Mouse (Mus musculus) CH12.LX (cell line): ENCODE measurements around the gene Zfp281. TPM values are rescaled to one million over a fixed set of nuclear protein-coding genes. Genes with fewer than 3 reads are reported as not detected.

Experiments used
- DNase-seq: peaks from one replicate; pipeline ENCODE4 v3.0.0-alpha.2; 2013; ENCODE audit errors: extremely low read depth
- H3K27ac ChIP-seq: 2 replicates; pipeline ENCODE4 v1.5.1; 2012; ENCODE audit warnings: low read depth, mild to moderate bottlenecking, control low read depth, moderate library complexity; ENCODE audit not compliant: insufficient read depth
- H3K27me3 ChIP-seq: replicated peaks from 2 replicates; pipeline ENCODE3; 2012; ENCODE audit warnings: inconsistent platforms
- H3K36me3 ChIP-seq, 2 experiments: replicated peaks in 1 of 2; 2 replicates each; pipeline versions ENCODE3 to v1.6.1; 2012; ENCODE audit warnings: inconsistent platforms in 1 of 2, low read length in 1 of 2, mild to moderate bottlenecking in 1 of 2, mixed read lengths in 1 of 2, moderate library complexity in 1 of 2; ENCODE audit not compliant: control insufficient read depth in 1 of 2, insufficient read depth in 1 of 2
- H3K4me1 ChIP-seq, 2 experiments: 2 replicates each; pipeline ENCODE4 v1.6.1; 2012; ENCODE audit warnings: inconsistent platforms in 1 of 2, moderate library complexity in 1 of 2; ENCODE audit not compliant: insufficient read depth in 2 of 2, control insufficient read depth in 1 of 2
- H3K4me2 ChIP-seq: 2 replicates; pipeline ENCODE4 v1.6.1; 2012; ENCODE audit warnings: low read depth, mild to moderate bottlenecking, control low read depth; ENCODE audit not compliant: poor library complexity, insufficient read depth, severe bottlenecking
- H3K4me3 ChIP-seq, 3 experiments: fragments of 150-350 bp in 1 of 3; sonication (generic) in 1 of 3; replicated peaks in 1 of 3; 2 replicates each; pipeline versions ENCODE3 to v1.5.1; 2011 to 2012; ENCODE audit warnings: low read depth in 2 of 3, low read length in 2 of 3, mild to moderate bottlenecking in 2 of 3, moderate library complexity in 2 of 3, control low read depth in 1 of 3, improper control_type of control experiment in 1 of 3, inconsistent platforms in 1 of 3, mixed read lengths in 1 of 3; ENCODE audit not compliant: poor library complexity in 1 of 3
- H3K79me2 ChIP-seq: replicated peaks from 2 replicates; pipeline ENCODE4 v1.6.1; 2012; ENCODE audit warnings: mild to moderate bottlenecking, moderate library complexity; ENCODE audit not compliant: control insufficient read depth, poor library complexity, insufficient read depth, severe bottlenecking; ENCODE audit errors: extremely low read depth
- H3K9ac ChIP-seq: 2 replicates; pipeline ENCODE4 v1.6.1; 2012; ENCODE audit warnings: low read depth, mild to moderate bottlenecking, control low read depth, moderate library complexity; ENCODE audit not compliant: insufficient read depth
- H3K9me3 ChIP-seq: replicated peaks from 2 replicates; pipeline ENCODE3; 2012; ENCODE audit warnings: low read length, inconsistent platforms, mixed read lengths
- CHD1 ChIP-seq: IDR thresholded peaks from 2 replicates; pipeline ENCODE4 v1.6.1; 2012; ENCODE audit warnings: low read depth, low read length, improper control_type of control experiment, inconsistent platforms
- CHD2 ChIP-seq: IDR thresholded peaks from 2 replicates; pipeline ENCODE4 v1.6.1; 2011; ENCODE audit warnings: low read length, improper control_type of control experiment
- CTCF ChIP-seq, 2 experiments: IDR thresholded peaks in 1 of 2; conservative IDR thresholded peaks in 1 of 2; 2 replicates each; pipeline ENCODE4 v1.5.1; 2011 to 2012; ENCODE audit warnings: low read depth in 2 of 2, low read length in 2 of 2, improper control_type of control experiment in 1 of 2, inconsistent platforms in 1 of 2, mild to moderate bottlenecking in 1 of 2, moderate library complexity in 1 of 2
- E2F4 ChIP-seq: IDR thresholded peaks from 2 replicates; pipeline ENCODE4 v1.6.1; 2011; ENCODE audit warnings: low read depth, low read length, improper control_type of control experiment; ENCODE audit not compliant: insufficient replicate concordance
- ELF1 ChIP-seq: IDR thresholded peaks from 2 replicates; pipeline ENCODE4 v1.6.1; 2014; ENCODE audit warnings: low read depth, mild to moderate bottlenecking, inconsistent platforms, low read length, improper control_type of control experiment
- EP300 ChIP-seq: IDR thresholded peaks from 2 replicates; pipeline ENCODE4 v1.6.1; 2011; ENCODE audit warnings: low read length, improper control_type of control experiment
- ETS1 ChIP-seq: conservative IDR thresholded peaks from 2 replicates; pipeline ENCODE4 v1.6.1; 2012; ENCODE audit warnings: low read depth, mild to moderate bottlenecking, inconsistent platforms, low read length, improper control_type of control experiment, moderate library complexity
- HCFC1 ChIP-seq: IDR thresholded peaks from 2 replicates; pipeline ENCODE4 v1.6.1; 2012; ENCODE audit warnings: low read depth, mild to moderate bottlenecking, inconsistent platforms, low read length, improper control_type of control experiment
- JUN ChIP-seq: IDR thresholded peaks from 2 replicates; pipeline ENCODE4 v1.6.1; 2011; ENCODE audit warnings: low read depth, mild to moderate bottlenecking, low read length, improper control_type of control experiment, moderate library complexity; ENCODE audit not compliant: insufficient read depth
- JUND ChIP-seq: conservative IDR thresholded peaks from 2 replicates; pipeline ENCODE4 v1.6.1; 2011; ENCODE audit warnings: low read depth, low read length, improper control_type of control experiment
- KAT2A ChIP-seq: IDR thresholded peaks from 2 replicates; pipeline ENCODE4 v1.6.1; 2012; ENCODE audit warnings: low read length, improper control_type of control experiment, inconsistent platforms; ENCODE audit not compliant: insufficient replicate concordance
- MAX ChIP-seq: IDR thresholded peaks from 2 replicates; pipeline ENCODE4 v1.6.1; 2011; ENCODE audit warnings: low read length, improper control_type of control experiment
- MAZ ChIP-seq: IDR thresholded peaks from 2 replicates; pipeline ENCODE4 v1.6.1; 2012; ENCODE audit warnings: low read depth, mild to moderate bottlenecking, inconsistent platforms, low read length, improper control_type of control experiment, moderate library complexity
- NELFE ChIP-seq: IDR thresholded peaks from 2 replicates; pipeline ENCODE4 v1.6.1; 2011; ENCODE audit warnings: low read depth, low read length, improper control_type of control experiment
- POLR2A ChIP-seq: IDR thresholded peaks from 2 replicates; pipeline ENCODE4 v1.6.1; 2011; ENCODE audit warnings: low read depth, mild to moderate bottlenecking, improper control_type of control experiment, low read length
- POLR2AphosphoS2 ChIP-seq: IDR thresholded peaks from 2 replicates; pipeline ENCODE4 v1.6.1; 2011; ENCODE audit warnings: low read depth, low read length, improper control_type of control experiment
- RCOR1 ChIP-seq: conservative IDR thresholded peaks from 2 replicates; pipeline ENCODE4 v1.6.1; 2012; ENCODE audit warnings: low read depth, mild to moderate bottlenecking, inconsistent platforms, low read length, improper control_type of control experiment
- SIN3A ChIP-seq: IDR thresholded peaks from 2 replicates; pipeline ENCODE4 v1.6.1; 2012; ENCODE audit warnings: low read length, improper control_type of control experiment, inconsistent platforms
- SMC3 ChIP-seq: IDR thresholded peaks from 2 replicates; pipeline ENCODE4 v1.6.1; 2011; ENCODE audit warnings: low read depth, low read length, improper control_type of control experiment
- TCF12 ChIP-seq: IDR thresholded peaks from 2 replicates; pipeline ENCODE4 v1.6.1; 2014; ENCODE audit warnings: low read depth, mild to moderate bottlenecking, inconsistent platforms, low read length, improper control_type of control experiment
- UBTF ChIP-seq: IDR thresholded peaks from 2 replicates; pipeline ENCODE4 v1.6.1; 2012; ENCODE audit warnings: low read depth, mild to moderate bottlenecking, inconsistent platforms, low read length, improper control_type of control experiment, moderate library complexity
- USF1 ChIP-seq: IDR thresholded peaks from 2 replicates; pipeline ENCODE4 v1.6.1; 2014; ENCODE audit warnings: low read depth, mild to moderate bottlenecking, inconsistent platforms, low read length, improper control_type of control experiment
- USF2 ChIP-seq: conservative IDR thresholded peaks from 2 replicates; pipeline ENCODE4 v1.6.1; 2011; ENCODE audit warnings: low read depth, low read length, improper control_type of control experiment
- ZC3H11A ChIP-seq: IDR thresholded peaks from 2 replicates; pipeline ENCODE4 v1.6.1; 2012; ENCODE audit warnings: low read depth, mild to moderate bottlenecking, inconsistent platforms, low read length, improper control_type of control experiment
- dilution Hi-C: fragments of 300-500 bp; cut with MboI; formaldehyde crosslinking; loops from 2 replicates; pipeline ENCODE4 v1.14.3; 2020; ENCODE audit warnings: low sequenced_read_pairs; ENCODE audit not compliant: extremely low pct_unique_long_range_greater_than_20kb, extremely low pct_ligation_motif_present
- in situ Hi-C: fragments of 300-500 bp; cut with MboI; formaldehyde crosslinking; loops from 3 replicates; pipeline ENCODE4 v1.14.3; 2019; ENCODE audit warnings: low sequenced_read_pairs, low pct_ligation_motif_present, low pct_unique_long_range_greater_than_20kb, mixed read lengths
- polyA plus RNA-seq: library from polyadenylated mRNA; unstranded; fragments of >175 nt; gene quantifications from 2 replicates; pipeline ENCODE4 v1.2.1, GENCODE M21; 2012; ENCODE audit warnings: low read depth; ENCODE audit not compliant: insufficient read length
- total RNA-seq, 2 experiments: library from RNA; depleted of rRNA; stranded (reverse); fragments of 300-350 nt in 1 of 2; fragments of >200 nt in 1 of 2; gene quantifications; 2 replicates each; pipeline ENCODE4 v1.2.3; 2012 to 2014

Zfp281 gene
- total and polyA plus RNA-seq, 3 experiments = 17.2 to 39.5 (median 20.7) TPM

GRCm38 (mm10) chr1:136661939-136662563, 37.4 kb downstream of the Zfp281 start (continued):
- TF ChIP-seq KAT2A (no peak), JUND (peak; percentile 93), SMC3 (no peak), HCFC1 (no peak; the same call in 1 of the 2 replicates), ETS1 (peak; percentile 78), E2F4 (no peak), MAZ (no peak), POLR2AphosphoS2 (no peak), CHD2 (peak; percentile 61; the same call in 1 of the 2 replicates), CTCF (conservative IDR thresholded peaks at IDR 0.05 in 1 of 2, IDR thresholded peaks at IDR 0.05 in 1 of 2; ENCODE audit: low read depth in 2 of 2, low read length in 2 of 2) (no peak), ZC3H11A (no peak), CHD1 (no peak; the same call in 1 of the 2 replicates), EP300 (peak; percentile 92), JUN (peak; percentile 97), POLR2A (peak; percentile 43; the same call in 1 of the 2 replicates), USF2 (no peak), MAX (no peak), USF1 (no peak)

GRCm38 (mm10) chr1:136664921-136665582, 40.4 kb downstream of the Zfp281 start:
- no peak overlapping the region for H3K27ac ChIP-seq
- H3K36me3 ChIP-seq = peaks cover 0 to 3% of the 10 kb centered on the region in 2 experiments
- no peaks in the 10 kb centered on the region for H3K9me3 ChIP-seq
- H3K79me2 ChIP-seq = peaks cover 4% of the 10 kb centered on the region; the same call in 1 of the 2 replicates
- no peaks in the 10 kb centered on the region for H3K27me3 ChIP-seq
- DNase-seq = no peak
- no peak overlapping the region for H3K9ac ChIP-seq
- in situ Hi-C loops = no loop called here
- dilution Hi-C loops = no loop called here
- peaks cover 9 to 21% of the 10 kb centered on the region in 2 experiments for H3K4me1 ChIP-seq
- no peak overlapping the region for H3K4me3 ChIP-seq
- H3K4me2 ChIP-seq = no peak overlapping the region
- no peak for TF ChIP-seq E2F4
- no peak for TF ChIP-seq SIN3A
- TF ChIP-seq UBTF = no peak
- TF ChIP-seq RCOR1 = no peak
- TF ChIP-seq ELF1 = no peak
- TF ChIP-seq NELFE = no peak
- no peak for TF ChIP-seq KAT2A
- TF ChIP-seq TCF12 = no peak
- TF ChIP-seq POLR2AphosphoS2 = no peak
